Mouse (Mus musculus): ENCODE measurements around the gene Mrpl38. TPM values are rescaled to one million over a fixed set of nuclear protein-coding genes. Genes with fewer than 3 reads are reported as not detected.
"Not testable (repeated sequence)": the region's sequence is repeated elsewhere in the genome, so short reads cannot be mapped to it uniquely, and the experiment has no call there.

Mrpl38 gene
- polyA plus RNA-seq, 1 experiment from 2014 or later = 66.6 TPM

- Histone ChIP-seq H3K4me2 (no peak overlapping the region), H3K4me1 (replicated peaks) (peaks cover 55% of the 10 kb centered on the region), H3K9me3 (replicated peaks) (no peaks in the 10 kb centered on the region), H3K9ac (no peak overlapping the region), H3K27me3 (no peaks in the 10 kb centered on the region), H3K27ac (no peak overlapping the region), H3K4me3 (replicated peaks) (no peak overlapping the region), H3K36me3 (peaks cover 40% of the 10 kb centered on the region)
- ATAC-seq (ENCODE audit: low read depth) = no peak
- WGBS (ENCODE audit: insufficient replicate concordance) = 77% methylated on average over 9 of the region's 9 CpGs
- DNase-seq = no peak
Measured at GRCm38 (mm10) chr11:116127986-116128385, 10.7 kb downstream of the Mrpl38 start.

GRCm38 (mm10) chr11:116127156-116127980 is 11.3 kb downstream of the Mrpl38 start, which contains the start of gene Trim47:
TSS of gene Trim47 (minus strand) at chr11:116127210.
- Histone ChIP-seq H3K4me3 (replicated peaks) (no peak within 1 kb of the TSS; the same call in 1 of the 2 replicates), H3K27me3 (no peaks in the 10 kb centered on the region), H3K4me2 (peak within 1 kb of the TSS; percentile 29), H3K4me1 (replicated peaks) (peaks cover 55% of the 10 kb centered on the region), H3K9me3 (replicated peaks) (no peaks in the 10 kb centered on the region), H3K36me3 (peaks cover 39% of the 10 kb centered on the region), H3K27ac (no peak within 1 kb of the TSS; the same call in 1 of the 2 replicates), H3K9ac (peak within 1 kb of the TSS; percentile 12; the same call in 1 of the 2 replicates)
- WGBS (ENCODE audit: insufficient replicate concordance) = 54% methylated on average over 23 of the region's 23 CpGs
- peak; percentile 44 for ATAC-seq (ENCODE audit: low read depth)
- peak; percentile 67 for DNase-seq

- H3K9ac ChIP-seq = no peak overlapping the region
- WGBS (ENCODE audit: insufficient replicate concordance) = 85% methylated on average over 15 of the region's 15 CpGs
- ATAC-seq (ENCODE audit: low read depth) (no peak), DNase-seq (no peak)
- no peak overlapping the region for H3K4me3 ChIP-seq (replicated peaks)
- peaks cover 49% of the 10 kb centered on the region for H3K4me1 ChIP-seq (replicated peaks)
- H3K4me2 ChIP-seq = no peak overlapping the region
- no peak overlapping the region for H3K27ac ChIP-seq
- no peaks in the 10 kb centered on the region for H3K9me3 ChIP-seq (replicated peaks)
- H3K27me3 ChIP-seq = no peaks in the 10 kb centered on the region
- peaks cover 33% of the 10 kb centered on the region for H3K36me3 ChIP-seq
Measured at GRCm38 (mm10) chr11:116126261-116126660, 12.4 kb downstream of the Mrpl38 start.

GRCm38 (mm10) chr11:116121731-116122245 is 16.9 kb downstream of the Mrpl38 start:
- 85% methylated on average over 8 of the region's 8 CpGs for WGBS (ENCODE audit: insufficient replicate concordance)
- H3K9ac ChIP-seq = not testable (repeated sequence)

GRCm38 (mm10) chr11:116117819-116118218 is 20.8 kb downstream of the Mrpl38 start:
- H3K4me2 ChIP-seq = no peak overlapping the region
- 0 out of 2 replicates have a peak, but pooled peaks cover 3% of the 10 kb centered on the region for H3K9me3 ChIP-seq (replicated peaks)
- H3K9ac ChIP-seq = no peak overlapping the region
- peaks cover 7% of the 10 kb centered on the region for H3K4me1 ChIP-seq (replicated peaks)
- no peak overlapping the region for H3K27ac ChIP-seq
- ATAC-seq (ENCODE audit: low read depth) (no peak), DNase-seq (no peak)
- peaks cover 8% of the 10 kb centered on the region for H3K36me3 ChIP-seq
- H3K4me3 ChIP-seq (replicated peaks) = no peak overlapping the region
- no peaks in the 10 kb centered on the region for H3K27me3 ChIP-seq

More at GRCm38 (mm10) chr11:116121731-116122245, 16.9 kb downstream of the Mrpl38 start:
- H3K4me3 ChIP-seq (replicated peaks); DNase-seq; H3K4me2 ChIP-seq; ATAC-seq (ENCODE audit: low read depth); H3K9me3 ChIP-seq (replicated peaks); H3K27me3 ChIP-seq; H3K27ac ChIP-seq: not testable (repeated sequence)
- peaks cover 31% of the 10 kb centered on the region for H3K36me3 ChIP-seq
- peaks cover 17% of the 10 kb centered on the region for H3K4me1 ChIP-seq (replicated peaks)

- Histone ChIP-seq H3K4me2 (no peak overlapping the region), H3K9me3 (replicated peaks) (0 out of 2 replicates have a peak, but pooled peaks cover 3% of the 10 kb centered on the region), H3K36me3 (peaks cover 3% of the 10 kb centered on the region), H3K4me3 (replicated peaks) (no peak overlapping the region), H3K4me1 (replicated peaks) (peaks cover 7% of the 10 kb centered on the region), H3K9ac (no peak overlapping the region), H3K27me3 (0 out of 2 replicates have a peak, but pooled peaks cover under 1% of the 10 kb centered on the region), H3K27ac (no peak overlapping the region; the same call in 1 of the 2 replicates)
- WGBS (ENCODE audit: insufficient replicate concordance) = 43% methylated on average over 12 of the region's 12 CpGs
- DNase-seq (no peak), ATAC-seq (ENCODE audit: low read depth) (peak; percentile 48; the same call in 1 of the 2 replicates)
Measured at GRCm38 (mm10) chr11:116117241-116117640, 21.4 kb downstream of the Mrpl38 start.

- H3K4me2 ChIP-seq = no peak overlapping the region
- no peaks in the 10 kb centered on the region for H3K36me3 ChIP-seq
- H3K9me3 ChIP-seq (replicated peaks) = no peaks in the 10 kb centered on the region
- no peak overlapping the region for H3K27ac ChIP-seq
- peaks cover 38% of the 10 kb centered on the region for H3K4me1 ChIP-seq (replicated peaks)
- WGBS (ENCODE audit: insufficient replicate concordance) = 86% methylated on average over 19 of the region's 19 CpGs
- H3K27me3 ChIP-seq = peaks cover 55% of the 10 kb centered on the region
- ATAC-seq (ENCODE audit: low read depth) (no peak), DNase-seq (no peak)
- H3K4me3 ChIP-seq (replicated peaks) = no peak overlapping the region
- no peak overlapping the region for H3K9ac ChIP-seq
Measured at GRCm38 (mm10) chr11:116111611-116112203, 27.0 kb downstream of the Mrpl38 start.

GRCm38 (mm10) chr11:116111067-116111466 is 27.6 kb downstream of the Mrpl38 start:
- 67% methylated on average over 4 of the region's 4 CpGs for WGBS (ENCODE audit: insufficient replicate concordance)
- peaks cover 62% of the 10 kb centered on the region for H3K27me3 ChIP-seq

GRCm38 (mm10) chr11:116110540-116110939 is 28.1 kb downstream of the Mrpl38 start:
- DNase-seq = no peak

More at GRCm38 (mm10) chr11:116111067-116111466, 27.6 kb downstream of the Mrpl38 start:
- Histone ChIP-seq H3K9ac (no peak overlapping the region), H3K9me3 (replicated peaks) (no peaks in the 10 kb centered on the region), H3K4me3 (replicated peaks) (no peak overlapping the region), H3K4me2 (0 out of 2 replicates have a peak overlapping the region, but pooled peaks have one; percentile 69), H3K27ac (no peak overlapping the region), H3K4me1 (replicated peaks) (peaks cover 44% of the 10 kb centered on the region), H3K36me3 (no peaks in the 10 kb centered on the region)
- no peak for DNase-seq
- no peak for ATAC-seq (ENCODE audit: low read depth)

GRCm38 (mm10) chr11:116110131-116110530 is 28.5 kb downstream of the Mrpl38 start:
- Histone ChIP-seq H3K36me3 (no peaks in the 10 kb centered on the region), H3K4me3 (replicated peaks) (peak overlapping the region; percentile 59), H3K9me3 (replicated peaks) (no peaks in the 10 kb centered on the region), H3K27me3 (peaks cover 69% of the 10 kb centered on the region), H3K4me1 (replicated peaks) (peaks cover 54% of the 10 kb centered on the region), H3K4me2 (peak overlapping the region; percentile 69), H3K9ac (peak overlapping the region; percentile 62), H3K27ac (peak overlapping the region; percentile 18)
- no peak for DNase-seq
- WGBS (ENCODE audit: insufficient replicate concordance) = 3% methylated on average over 30 of the region's 35 CpGs
- peak; percentile 21; the same call in 1 of the 2 replicates for ATAC-seq (ENCODE audit: low read depth)

More at GRCm38 (mm10) chr11:116110540-116110939, 28.1 kb downstream of the Mrpl38 start:
- peak overlapping the region; percentile 69 for H3K4me2 ChIP-seq
- H3K4me1 ChIP-seq (replicated peaks) = peaks cover 49% of the 10 kb centered on the region
- peaks cover 67% of the 10 kb centered on the region for H3K27me3 ChIP-seq
- peak overlapping the region; percentile 18; the same call in 1 of the 2 replicates for H3K27ac ChIP-seq
- WGBS (ENCODE audit: insufficient replicate concordance) = 23% methylated on average over 10 of the region's 10 CpGs
- H3K9ac ChIP-seq = peak overlapping the region; percentile 62
- H3K4me3 ChIP-seq (replicated peaks) = peak overlapping the region; percentile 59
- H3K9me3 ChIP-seq (replicated peaks) = no peaks in the 10 kb centered on the region
- no peaks in the 10 kb centered on the region for H3K36me3 ChIP-seq
- ATAC-seq (ENCODE audit: low read depth) = no peak
